Mouse (Mus musculus): Measurements from ENCODE around the gene Tjp1.

Gene Tjp1

GRCm38 (mm10) chr7:65489195-65489594 is 38.4 kb downstream of the Tjp1 start:
- DNase-seq (ENCODE audit: low spot score), result no peak

GRCm38 (mm10) chr7:65486259-65486681 is 41.3 kb downstream of the Tjp1 start:
- peak; percentile 24 for DNase-seq (ENCODE audit: low spot score)

GRCm38 (mm10) chr7:65484170-65484778 is 43.3 kb downstream of the Tjp1 start:
- DNase-seq (ENCODE audit: low spot score), result no peak

- no peak for DNase-seq (ENCODE audit: low spot score)
These were observed 45.4 kb downstream of the Tjp1 start for GRCm38 (mm10) chr7:65482216-65482615.

- DNase-seq (ENCODE audit: low spot score), result no peak
These were observed 55.5 kb downstream of the Tjp1 start for GRCm38 (mm10) chr7:65472048-65472447.

GRCm38 (mm10) chr7:65471406-65471805 is 56.2 kb downstream of the Tjp1 start:
- DNase-seq (ENCODE audit: low spot score), result no peak

- no peak for DNase-seq (ENCODE audit: low spot score)
These were observed 57.4 kb downstream of the Tjp1 start for GRCm38 (mm10) chr7:65470214-65470613.

GRCm38 (mm10) chr7:65469666-65470065 is 57.9 kb downstream of the Tjp1 start:
- DNase-seq (ENCODE audit: low spot score), result no peak

- DNase-seq (ENCODE audit: low spot score), result no peak
These were observed 59.4 kb downstream of the Tjp1 start for GRCm38 (mm10) chr7:65468191-65468590.

- DNase-seq (ENCODE audit: low spot score), result no peak
These were observed 60.1 kb downstream of the Tjp1 start for GRCm38 (mm10) chr7:65467306-65468021.

GRCm38 (mm10) chr7:65466137-65466536 is 61.4 kb downstream of the Tjp1 start:
- peak; percentile 54 for DNase-seq (ENCODE audit: low spot score)

GRCm38 (mm10) chr7:65464518-65465037 is 63.0 kb downstream of the Tjp1 start:
- DNase-seq (ENCODE audit: low spot score), result no peak

- no peak for DNase-seq (ENCODE audit: low spot score)
These were observed 64.1 kb downstream of the Tjp1 start for GRCm38 (mm10) chr7:65463438-65463837.

- no peak for DNase-seq (ENCODE audit: low spot score)
These were observed 66.2 kb downstream of the Tjp1 start for GRCm38 (mm10) chr7:65461412-65461811.

GRCm38 (mm10) chr7:65460196-65460595 is 67.4 kb downstream of the Tjp1 start:
- DNase-seq (ENCODE audit: low spot score), result no peak

GRCm38 (mm10) chr7:65456031-65456430 is 71.5 kb downstream of the Tjp1 start:
- DNase-seq (ENCODE audit: low spot score), result no peak

GRCm38 (mm10) chr7:65455208-65455607 is 72.4 kb downstream of the Tjp1 start:
- DNase-seq (ENCODE audit: low spot score), result no peak

- no peak for DNase-seq (ENCODE audit: low spot score)
These were observed 73.3 kb downstream of the Tjp1 start for GRCm38 (mm10) chr7:65454269-65454668.

GRCm38 (mm10) chr7:65452246-65452645 is 75.3 kb downstream of the Tjp1 start:
- DNase-seq (ENCODE audit: low spot score), result no peak

GRCm38 (mm10) chr7:65450158-65450557 is 77.4 kb downstream of the Tjp1 start:
- no peak for DNase-seq (ENCODE audit: low spot score)

GRCm38 (mm10) chr7:65441505-65441904 is 86.1 kb downstream of the Tjp1 start:
- no peak for DNase-seq (ENCODE audit: low spot score)

GRCm38 (mm10) chr7:65439518-65439917 is 88.1 kb downstream of the Tjp1 start:
- DNase-seq (ENCODE audit: low spot score), result no peak

- no peak for DNase-seq (ENCODE audit: low spot score)
These were observed 89.4 kb downstream of the Tjp1 start for GRCm38 (mm10) chr7:65438146-65438545.

GRCm38 (mm10) chr7:65436921-65437320 is 90.7 kb downstream of the Tjp1 start:
- DNase-seq (ENCODE audit: low spot score), result no peak

Data from ovary, adult 18-20 months (tissue).